Mouse (Mus musculus): ENCODE results near the gene Eif6.

Gene Eif6

DNA sequence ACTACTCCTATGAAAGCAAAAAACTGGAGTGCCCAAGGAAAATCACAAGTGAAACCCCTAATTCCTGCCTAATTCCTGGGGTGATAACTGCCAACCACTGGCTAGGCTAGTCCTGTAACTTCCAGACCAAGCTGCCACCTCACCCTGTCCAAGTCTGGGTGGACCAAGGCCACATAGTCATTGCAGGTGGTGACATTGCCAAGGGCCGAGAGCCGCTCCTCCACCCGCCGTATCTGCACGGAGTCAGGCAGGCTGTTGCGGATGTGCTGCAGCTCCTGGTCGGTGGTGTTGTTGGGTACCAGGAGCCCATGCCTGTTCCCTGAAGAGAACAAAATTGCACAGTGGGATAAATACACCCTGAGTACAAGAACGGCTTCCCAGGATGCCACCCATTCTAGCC, 3.0 kb downstream of the Eif6 start:
- no peak for DNase-seq (ENCODE audit: low spot score)

DNA sequence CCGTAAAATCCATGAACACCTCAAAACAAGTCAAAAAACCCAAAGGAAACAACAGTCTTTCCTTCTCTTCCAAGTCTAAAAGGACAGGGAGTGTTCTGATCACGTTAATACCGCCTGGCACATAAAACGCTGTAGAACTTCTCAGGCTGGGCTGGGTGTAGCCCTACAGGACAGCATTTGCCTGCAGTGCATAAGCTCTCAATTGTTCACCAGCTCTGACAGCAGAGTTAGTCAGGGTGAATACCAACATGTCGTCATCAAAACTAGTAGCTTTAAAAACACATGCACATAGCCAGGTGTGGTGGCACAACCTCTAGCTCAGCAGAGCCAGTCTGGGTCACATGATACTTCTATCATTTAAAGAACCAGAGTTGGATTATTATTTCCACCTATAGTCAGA, 5.9 kb downstream of the Eif6 start:
- DNase-seq (ENCODE audit: low spot score) = no peak

DNA sequence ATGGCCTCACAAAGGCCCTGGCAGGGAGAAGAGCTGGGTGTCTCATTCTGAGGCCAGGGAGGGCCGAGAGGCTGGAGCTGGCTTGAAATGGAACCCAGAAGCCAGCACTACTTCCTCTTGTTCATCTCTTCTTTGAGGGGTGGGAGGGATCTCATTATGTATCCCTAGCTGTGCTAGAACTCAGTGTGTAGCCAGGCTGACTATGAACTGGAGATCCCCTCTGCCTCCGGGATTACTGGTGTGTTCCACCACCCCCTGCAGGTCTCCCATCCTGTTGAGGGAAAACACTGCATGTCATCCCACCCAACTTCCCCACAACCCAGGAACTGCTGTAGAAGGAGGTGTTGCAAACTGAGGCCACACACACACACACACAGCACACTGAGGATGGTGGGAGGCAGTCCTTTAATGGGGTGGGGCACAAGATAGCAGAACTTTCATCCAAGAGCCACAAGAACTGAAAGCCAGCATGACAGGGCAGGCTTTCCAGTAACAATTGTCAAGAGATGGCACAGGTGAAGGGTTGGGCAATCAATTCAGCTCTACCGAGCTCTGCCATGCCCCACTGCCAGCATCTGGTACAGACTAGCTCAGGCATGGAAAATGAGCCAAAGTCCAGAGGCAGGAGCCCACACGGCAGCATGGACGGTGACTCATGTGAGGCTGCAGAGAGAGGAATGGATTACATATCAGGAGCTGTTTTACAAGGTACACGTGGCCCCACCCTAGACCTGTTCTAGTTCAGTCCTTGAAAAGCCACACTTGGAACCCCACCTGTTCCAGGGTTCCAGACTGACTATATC, 7.1 kb downstream of the Eif6 start:
- no peak for DNase-seq (ENCODE audit: low spot score)

DNA sequence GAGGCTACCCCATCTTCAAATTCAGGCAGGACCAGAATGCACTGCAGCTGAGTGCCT, 7.5 kb downstream of the Eif6 start, which contains the start of gene BC029722:
Gene BC029722 (minus strand): TSS at position 35 of the 57 bp plus-strand sequence.
- no peak for DNase-seq (ENCODE audit: low spot score)

DNA sequence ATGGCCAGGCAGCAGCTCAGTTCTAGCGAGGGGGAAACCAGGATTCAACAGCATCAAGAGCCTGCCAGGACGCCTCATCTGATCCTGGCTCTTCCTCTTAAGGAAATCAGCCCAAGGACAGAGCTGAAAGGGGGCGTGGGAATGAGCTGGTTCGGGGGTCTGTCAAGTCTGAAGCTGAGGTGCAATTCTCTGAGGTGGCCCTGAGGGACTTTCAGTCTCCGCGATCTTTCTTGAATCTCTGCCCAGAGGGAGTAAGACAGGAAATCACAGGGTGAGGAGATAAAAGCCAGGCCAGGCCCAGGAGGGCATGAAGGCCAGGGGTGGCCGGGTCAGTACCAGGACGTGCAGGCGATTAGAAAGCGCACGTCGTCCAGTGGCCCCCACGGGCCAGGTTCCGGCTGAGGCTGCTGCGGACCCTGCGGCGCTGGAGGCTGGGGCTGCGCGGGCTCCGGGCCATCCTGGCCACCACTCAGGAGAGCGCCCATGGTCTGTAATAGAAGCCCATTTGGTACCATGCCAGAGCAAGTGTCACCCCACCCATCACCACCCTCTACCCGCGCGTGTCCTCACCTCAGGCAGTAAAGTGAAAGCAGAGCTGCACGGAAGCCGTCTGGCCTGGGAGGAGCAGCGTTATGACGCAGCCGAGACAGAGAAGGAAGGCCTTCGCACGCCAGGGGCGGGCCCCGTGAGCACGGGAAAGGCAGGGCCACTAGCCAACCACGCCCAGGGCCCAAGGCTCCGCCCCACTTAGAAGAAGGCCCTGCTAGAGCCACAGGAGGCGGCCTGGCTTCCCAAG, 7.9 kb downstream of the Eif6 start:
- peak; percentile 94 for DNase-seq (ENCODE audit: low spot score)

DNA sequence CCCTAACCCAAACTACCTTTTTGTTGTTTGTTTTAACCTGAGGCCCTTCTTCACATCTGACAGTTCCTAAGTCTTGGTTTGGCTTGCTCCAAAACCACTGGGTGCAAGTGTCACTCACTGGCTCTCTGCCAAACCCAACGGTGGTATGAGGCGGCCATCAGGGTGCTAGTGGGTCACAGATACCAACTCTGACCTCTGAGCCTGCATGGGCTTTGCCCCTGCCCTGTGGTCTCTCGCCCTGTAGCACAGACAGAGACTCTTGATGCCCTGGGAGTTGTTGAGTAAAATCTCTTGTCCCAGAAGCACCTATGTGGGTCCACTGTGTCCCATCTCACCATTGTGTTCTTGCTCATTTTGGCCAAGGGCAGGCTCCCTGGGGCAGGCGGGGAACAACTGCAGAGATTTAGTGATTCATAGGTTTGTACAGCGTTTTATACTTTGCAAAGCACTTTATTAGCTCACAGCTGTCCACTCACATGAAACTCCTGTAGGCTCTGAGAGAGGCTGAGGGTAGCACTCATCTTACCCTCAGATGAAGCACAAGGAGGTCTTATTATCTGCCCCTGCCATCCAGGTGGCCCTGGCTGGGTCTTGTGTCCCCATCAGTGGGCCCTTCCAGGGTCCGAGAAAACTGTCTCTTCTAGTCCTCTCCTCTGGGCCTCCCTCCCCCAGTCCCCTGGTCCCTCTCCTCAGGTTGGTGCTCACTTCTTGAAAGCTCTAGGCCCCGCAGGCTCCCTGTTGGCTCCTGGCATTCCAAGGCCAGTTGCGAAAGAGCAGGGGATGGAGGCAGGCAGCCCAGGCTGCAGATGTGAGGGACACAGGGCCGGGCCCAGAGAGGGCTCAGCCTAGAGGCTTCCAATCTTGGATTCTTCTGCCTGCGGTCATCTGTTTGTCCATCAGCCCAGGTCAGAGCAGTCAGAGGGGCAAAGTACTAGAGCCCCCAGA, 9.2 kb downstream of the Eif6 start:
- no peak for DNase-seq (ENCODE audit: low spot score)

DNA sequence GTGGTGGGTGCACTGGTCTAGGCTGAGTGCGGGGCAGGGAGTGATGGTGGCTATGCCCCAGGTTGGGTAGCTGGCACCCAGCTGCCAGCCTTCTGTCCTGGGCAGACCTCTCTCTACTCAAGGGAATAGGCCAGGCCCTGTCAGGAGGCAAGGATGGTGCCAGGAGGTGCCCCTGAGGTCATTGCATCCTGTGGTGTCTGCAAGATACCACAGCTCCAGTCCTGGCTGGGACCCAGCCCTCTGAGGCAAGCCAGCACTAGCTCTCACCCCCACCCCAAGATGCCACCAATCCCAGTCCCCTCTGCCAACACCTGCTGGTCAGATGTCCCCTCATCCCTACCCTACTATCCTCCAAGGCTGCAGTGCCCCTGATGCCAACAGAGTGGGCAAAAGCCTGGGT, 10.5 kb downstream of the Eif6 start:
- no peak for DNase-seq (ENCODE audit: low spot score)

DNA sequence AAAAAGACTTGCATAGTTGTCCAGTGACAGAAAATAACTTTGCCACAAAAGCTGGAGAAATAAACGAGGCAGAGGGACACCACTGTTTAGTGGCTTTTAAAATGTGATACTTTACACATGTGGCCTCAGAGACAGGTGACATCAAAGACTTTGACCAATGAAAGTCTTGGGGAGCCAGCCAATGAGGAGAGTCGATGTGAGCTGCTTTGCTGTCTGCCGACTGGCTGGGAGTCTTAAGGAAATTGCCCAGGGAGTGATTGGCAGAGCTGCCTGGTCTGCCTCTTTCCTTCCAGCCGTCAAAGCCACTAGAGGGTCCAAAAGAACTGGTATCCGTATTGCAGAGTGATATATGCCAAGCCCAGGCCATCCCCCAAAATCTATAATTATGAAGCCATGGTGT, 11.9 kb downstream of the Eif6 start:
- no peak for DNase-seq (ENCODE audit: low spot score)

DNA sequence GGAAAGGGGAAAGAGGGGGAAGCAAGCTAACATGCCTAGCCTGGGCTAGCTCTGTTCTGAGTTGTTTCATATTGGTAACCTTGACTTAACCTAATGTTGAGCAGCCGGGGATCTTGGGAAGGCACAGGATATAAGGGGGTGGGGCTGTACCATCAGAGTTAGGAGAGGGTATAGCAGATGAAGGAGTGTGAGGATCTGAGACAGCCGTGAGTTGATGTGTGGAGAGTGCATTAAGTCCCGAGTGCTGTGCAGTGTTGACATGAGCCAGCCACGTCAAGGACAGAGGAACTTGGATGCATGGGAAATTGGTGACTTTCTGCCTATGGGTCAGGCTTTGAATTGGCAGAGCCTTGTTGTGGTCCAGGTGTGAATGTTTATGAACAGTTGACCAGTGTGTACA, 14.1 kb downstream of the Eif6 start:
- no peak for DNase-seq (ENCODE audit: low spot score)

DNA sequence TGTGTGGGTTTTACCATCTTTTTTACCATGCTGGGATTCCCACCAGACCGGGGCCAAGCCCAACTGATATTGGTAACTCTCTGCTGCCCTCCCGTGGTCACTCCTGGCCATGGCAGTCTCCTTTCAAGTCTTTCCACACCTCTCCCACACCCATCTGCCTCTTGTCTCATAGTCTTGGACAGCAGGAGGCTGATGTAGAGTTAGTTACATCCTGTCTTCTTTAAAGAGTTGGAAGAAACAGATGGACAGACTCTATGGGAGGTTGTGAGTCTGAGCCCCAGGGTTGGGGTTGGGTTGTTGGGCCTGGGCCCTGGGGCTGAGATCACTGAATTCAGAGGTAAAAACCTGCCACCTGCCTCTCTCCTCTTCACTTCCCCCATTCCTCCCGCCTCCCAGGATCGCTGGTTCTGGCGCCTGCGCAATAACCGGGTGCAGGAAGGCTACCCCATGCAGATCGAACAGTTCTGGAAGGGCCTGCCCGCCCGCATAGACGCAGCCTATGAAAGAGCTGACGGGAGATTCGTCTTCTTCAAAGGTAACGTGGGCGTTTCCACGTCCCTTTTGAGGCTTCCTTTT, 14.8 kb downstream of the Eif6 start:
- peak; percentile 88 for DNase-seq (ENCODE audit: low spot score)

DNA sequence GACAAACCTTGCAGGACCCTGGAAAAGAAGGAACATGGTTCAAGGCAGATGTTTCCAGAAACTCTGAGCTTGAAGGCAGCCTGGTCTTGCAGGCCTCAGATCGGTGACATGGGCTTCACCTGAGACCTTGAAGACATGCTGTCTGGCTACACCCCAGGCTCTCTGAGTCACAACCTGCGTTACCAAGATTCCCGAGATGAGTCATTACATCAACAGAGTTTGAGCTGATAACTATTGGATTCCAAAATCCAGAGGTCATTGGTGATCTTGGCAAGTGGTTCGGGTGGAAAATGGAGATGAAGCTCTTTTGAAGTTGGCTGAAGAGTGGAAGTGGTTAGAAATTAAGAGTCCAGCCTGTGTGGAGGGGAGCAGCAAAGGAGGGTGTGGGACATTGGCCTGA, 17.1 kb downstream of the Eif6 start:
- DNase-seq (ENCODE audit: low spot score) = no peak

DNA sequence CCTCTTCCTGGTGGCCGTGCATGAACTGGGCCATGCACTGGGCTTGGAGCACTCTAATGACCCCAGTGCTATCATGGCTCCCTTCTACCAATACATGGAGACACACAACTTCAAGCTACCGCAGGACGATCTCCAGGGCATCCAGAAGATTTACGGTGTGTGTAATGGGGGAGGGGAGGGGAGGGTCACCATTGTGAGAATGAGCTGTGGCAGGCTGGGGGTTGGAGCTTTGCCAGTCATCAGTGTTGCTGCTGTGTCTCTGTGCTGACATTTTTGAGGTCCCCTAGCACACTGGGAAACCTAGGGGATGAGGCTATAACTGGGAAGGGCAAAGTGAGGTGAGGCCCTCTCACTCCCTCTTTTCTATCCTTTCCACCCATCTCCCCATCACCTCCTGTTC, 19.3 kb downstream of the Eif6 start:
- no peak for DNase-seq (ENCODE audit: low spot score)

DNA sequence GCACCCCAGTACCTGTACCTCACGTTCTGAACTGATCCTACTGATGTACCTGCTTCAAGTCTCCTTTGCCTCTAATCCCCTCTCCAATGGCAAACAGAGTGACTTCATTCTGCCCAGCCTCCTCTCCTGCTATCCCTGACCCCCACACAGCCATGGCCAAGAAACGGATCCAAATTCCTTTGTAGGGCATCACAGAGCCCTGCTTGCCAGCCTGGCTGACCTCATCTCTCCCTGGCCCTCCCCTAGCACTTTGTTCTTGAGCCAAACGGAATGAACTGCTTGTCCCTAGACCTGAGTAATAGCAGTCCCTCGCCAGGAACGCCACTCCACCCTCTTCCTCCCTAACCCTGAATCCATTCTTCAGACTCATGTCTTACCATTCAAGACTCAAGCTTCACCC, 20.2 kb downstream of the Eif6 start:
- DNase-seq (ENCODE audit: low spot score) = no peak

DNA sequence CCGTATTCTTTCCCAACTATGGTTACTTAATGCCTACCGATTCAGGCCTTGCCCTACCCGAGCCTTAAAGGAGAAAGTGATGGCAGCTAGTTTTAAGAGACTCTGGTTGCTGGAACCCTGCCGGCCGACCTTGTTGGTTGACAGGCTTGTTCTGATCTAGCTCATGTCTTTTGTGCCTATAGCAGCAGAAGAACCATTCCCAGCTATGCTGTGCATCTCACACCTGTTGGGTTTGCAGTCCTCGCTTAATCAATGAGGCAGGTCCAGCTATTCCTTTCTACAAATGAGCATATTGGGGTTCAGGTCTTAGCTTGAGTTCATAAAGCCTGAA, 20.8 kb downstream of the Eif6 start:
- DNase-seq (ENCODE audit: low spot score) = no peak

DNA sequence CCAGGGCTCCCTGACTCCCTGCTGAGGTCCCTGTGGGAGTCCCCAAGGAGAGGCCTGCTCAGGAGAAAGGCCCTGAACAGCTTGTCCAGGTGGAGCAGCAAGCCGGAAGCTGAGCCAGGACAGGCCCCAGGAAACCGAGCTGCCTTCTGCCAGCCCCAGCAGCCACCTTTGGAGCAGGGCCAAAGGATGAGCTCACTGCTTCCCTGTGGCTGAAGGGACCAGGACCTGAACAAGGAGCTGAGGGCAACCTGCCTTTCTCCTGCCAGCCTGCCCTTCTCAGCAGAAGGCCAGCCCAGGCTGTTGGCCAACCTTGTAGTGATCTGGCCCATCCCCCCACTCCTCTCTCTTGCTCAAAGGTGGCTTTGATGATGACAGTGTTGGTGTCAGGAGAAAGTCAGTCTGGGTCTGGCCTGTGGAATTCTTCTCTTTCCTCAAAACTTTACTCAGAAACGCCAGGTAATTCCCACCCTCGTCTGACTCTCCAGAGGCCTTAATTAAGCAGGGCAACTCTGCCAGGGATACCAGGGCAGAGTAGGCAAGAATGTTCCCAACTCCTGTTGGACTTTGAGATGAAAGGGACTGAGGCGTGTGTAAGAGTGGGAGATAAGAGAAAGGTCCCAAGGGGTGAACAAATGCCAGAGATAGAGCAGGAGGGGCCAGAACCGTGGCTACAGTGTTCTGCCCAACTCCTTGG, 21.3 kb downstream of the Eif6 start:
- no peak for DNase-seq (ENCODE audit: low spot score)

DNA sequence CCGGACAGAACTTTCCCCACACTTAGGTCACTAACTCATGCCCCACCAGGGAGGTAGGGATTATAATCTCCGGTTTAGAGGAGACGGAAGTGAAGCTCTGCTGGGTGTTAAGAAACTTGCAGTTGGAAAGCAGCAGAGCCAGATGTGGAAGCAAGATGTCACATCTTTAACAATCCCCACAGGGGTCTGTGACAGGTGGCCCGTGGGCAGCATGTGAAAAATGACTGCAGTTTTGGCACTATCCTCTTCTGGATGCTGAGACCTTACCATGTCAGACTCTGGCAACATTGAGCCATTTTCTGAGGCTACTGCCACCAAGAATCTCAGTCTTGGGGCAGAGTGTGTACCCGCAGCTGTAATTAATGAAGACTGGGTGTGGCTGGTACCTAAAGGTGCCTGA, 22.7 kb downstream of the Eif6 start:
- DNase-seq (ENCODE audit: low spot score) = no peak

DNA sequence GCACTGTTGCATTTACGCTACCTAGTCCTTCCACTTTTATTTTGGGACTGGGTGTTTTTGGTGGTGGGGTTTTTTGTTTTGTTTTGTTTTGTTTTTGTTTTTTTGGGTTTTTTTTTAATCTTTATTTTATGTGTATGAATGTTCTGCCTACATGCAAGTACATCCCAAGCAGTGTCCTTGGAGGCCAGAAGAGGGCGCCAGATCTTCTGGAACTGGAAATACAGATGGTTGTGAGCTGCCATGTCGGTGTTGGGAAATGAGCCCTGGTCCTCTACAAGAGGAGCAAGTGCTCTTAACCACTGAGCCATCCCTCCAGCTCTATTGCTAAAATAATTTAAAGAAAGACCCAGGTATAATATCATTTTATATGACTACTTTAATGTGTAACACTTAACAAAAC, 24.0 kb downstream of the Eif6 start:
- DNase-seq (ENCODE audit: low spot score) = no peak

DNA sequence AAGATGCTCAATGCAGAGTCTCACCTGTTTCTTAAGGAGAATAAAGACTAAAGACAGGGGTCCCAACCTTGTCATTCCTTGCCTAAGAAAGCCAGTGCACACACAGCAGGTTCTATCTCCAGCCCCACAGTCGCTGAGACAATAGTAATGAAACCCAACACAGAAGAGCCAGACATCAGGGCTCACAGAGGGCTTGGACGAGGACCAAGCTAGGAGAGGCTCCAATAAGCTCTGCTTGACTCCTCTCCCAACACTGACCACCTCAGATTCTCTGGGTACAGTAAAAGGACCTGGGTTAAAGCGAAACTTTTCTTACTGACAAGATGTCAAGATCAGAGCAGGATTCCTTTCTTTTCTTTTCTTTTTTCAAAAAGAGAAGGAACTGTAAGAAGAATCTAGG, 28.1 kb downstream of the Eif6 start:
- DNase-seq (ENCODE audit: low spot score) = no peak

DNA sequence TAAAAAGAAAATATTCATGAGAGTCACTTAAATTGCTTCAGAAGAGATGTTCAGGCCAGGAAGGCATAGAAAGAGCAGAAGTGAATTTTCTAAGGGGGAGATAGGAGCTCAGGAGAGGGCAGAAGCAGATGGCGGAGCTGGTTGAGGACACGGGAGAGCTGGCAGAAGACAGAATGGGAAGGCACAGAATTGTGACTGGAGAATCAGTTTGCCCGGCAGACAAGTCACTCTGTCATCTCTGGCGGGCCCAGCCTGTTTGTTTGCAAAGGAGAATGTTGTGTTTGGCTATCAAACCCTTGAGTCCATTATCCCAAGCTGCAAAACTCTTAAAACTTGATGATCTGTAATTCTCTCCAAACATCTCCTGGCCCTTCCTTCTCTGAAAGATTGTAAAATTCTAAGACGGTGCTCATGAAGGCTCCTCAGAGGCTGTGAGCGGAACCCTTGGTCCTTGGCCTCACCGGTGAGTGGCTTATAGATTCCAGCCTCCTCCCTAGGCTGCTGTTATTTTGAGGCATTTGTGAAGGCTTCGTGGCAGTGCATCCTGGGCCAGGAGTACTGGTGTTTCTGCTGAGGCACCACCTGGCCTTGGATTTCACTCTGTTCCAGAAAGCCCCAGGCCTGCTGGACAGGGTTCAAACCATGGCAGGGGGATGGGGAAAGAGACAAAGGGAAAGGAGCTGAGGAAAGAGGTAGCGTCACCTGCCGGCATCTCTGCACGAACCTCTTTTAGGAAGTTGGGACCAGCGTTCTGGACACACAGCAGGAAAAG, 31.9 kb downstream of the Eif6 start:
- DNase-seq (ENCODE audit: low spot score) = no peak

DNA sequence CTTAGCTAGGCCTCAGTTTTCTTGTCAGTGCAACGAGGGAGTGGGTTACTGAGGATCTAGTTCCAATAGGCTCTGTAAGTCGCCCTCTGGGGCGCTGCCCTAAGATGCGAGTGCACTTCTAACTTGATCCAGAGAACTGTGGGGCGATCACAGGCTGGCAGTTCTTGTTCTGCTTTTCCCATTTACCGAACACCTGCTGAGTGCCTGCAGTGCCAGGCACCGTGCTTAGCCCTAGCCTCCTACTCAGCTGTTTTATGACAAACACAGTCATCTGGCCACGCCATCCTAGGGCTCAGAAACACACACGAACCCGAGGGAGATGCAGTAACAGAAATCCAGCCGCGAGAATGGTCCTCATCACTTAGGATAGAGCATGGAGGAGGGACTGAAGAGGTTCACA, 33.8 kb downstream of the Eif6 start:
- DNase-seq (ENCODE audit: low spot score) = no peak
